ENCODE assay signal across 9 mouse cellular contexts in the genomic region with DNA sequence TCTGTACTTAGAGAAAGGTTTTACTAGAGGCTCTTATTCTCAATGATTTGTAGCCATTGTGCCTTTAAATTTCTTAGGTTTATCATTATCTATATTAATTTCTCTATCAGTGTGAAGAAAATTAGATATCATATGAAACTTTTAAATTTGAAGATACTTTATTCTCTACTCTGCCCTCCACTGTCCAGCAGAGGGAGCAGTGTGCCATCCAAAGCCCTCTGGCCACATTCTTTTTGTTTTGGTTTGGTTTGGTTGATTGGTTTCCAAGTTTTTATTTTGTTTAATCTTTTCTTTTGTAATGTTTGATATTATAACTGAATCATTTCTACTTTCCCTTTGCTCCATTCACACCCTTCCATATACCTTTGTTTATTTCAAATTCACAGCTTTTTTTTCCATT.
DNase-seq lines count a peak whose midpoint lies in the region; ATAC-seq and TF ChIP-seq lines count a peak whose summit lies in the region.
"Had no signal": no experiment of that assay in that cellular context is flagged by ENCODE, and none has a peak within 500 bp of the region (broad histone marks: within the 10 kb centered on the region; RNA-seq: fewer than 3 reads in every experiment).

No protein-coding gene starts in this region.

- no peak for DNase-seq in frontal cortex, postnatal 10 days (ENCODE audit: low spot score in 2 of 2)
- DNase-seq in liver, embryonic 14.5 days (ENCODE audit: low read depth in 3 of 3, low spot score in 3 of 3), result no peak
- DNase-seq in liver, embryonic 11.5 days (ENCODE audit: low spot score), result no peak
- peak; percentile 80 for DNase-seq in adipocyte (ENCODE audit: low spot score)
- DNase-seq in kidney, postnatal 4 days, result peak; percentile 42 to 44
- no peak for DNase-seq in thymus, postnatal 14 days
- no peak for DNase-seq in urinary bladder, postnatal 36 days (ENCODE audit: low spot score in 2 of 2)

- TF ChIP-seq EP300 in liver, embryonic 14.5 days (IDR thresholded peaks at IDR 0.05; ENCODE audit: low read depth), result no peak

- H3K36me3 ChIP-seq in liver, embryonic 14.5 days (replicated peaks; ENCODE audit: control insufficient read depth, insufficient read depth, low read depth), result no peaks in the 10 kb centered on the region
- no peaks in the 10 kb centered on the region for H3K36me3 ChIP-seq in liver, embryonic 11.5 days (ENCODE audit: control insufficient read depth, insufficient read depth, low read length)
- H3K36me3 ChIP-seq: liver, embryonic 15.5 days had no signal

- H3K4me2 ChIP-seq in liver, embryonic 14.5 days (ENCODE audit: low read depth), result no peak overlapping the region
- H3K4me2 ChIP-seq in liver, embryonic 11.5 days, result no peak overlapping the region
- H3K4me2 ChIP-seq: liver, embryonic 15.5 days had no signal

- no peaks in the 10 kb centered on the region for H3K27me3 ChIP-seq in liver, embryonic 14.5 days (ENCODE audit: control insufficient read depth, insufficient read depth, low read length)
- no peaks in the 10 kb centered on the region for H3K27me3 ChIP-seq in liver, embryonic 11.5 days (replicated peaks; ENCODE audit: control insufficient read depth, insufficient read depth, low read length)
- H3K27me3 ChIP-seq: liver, embryonic 15.5 days had no signal

- no peaks in the 10 kb centered on the region for H3K4me1 ChIP-seq in liver, embryonic 14.5 days (replicated peaks; ENCODE audit: control insufficient read depth in 2 of 2, insufficient read depth in 2 of 2, low read length in 1 of 2)
- H3K4me1 ChIP-seq in liver, embryonic 11.5 days (replicated peaks; ENCODE audit: control insufficient read depth, insufficient read depth, low read length), result no peaks in the 10 kb centered on the region
- H3K4me1 ChIP-seq: liver, embryonic 15.5 days had no signal

- no peak overlapping the region for H3K4me3 ChIP-seq in liver, embryonic 14.5 days (ENCODE audit: insufficient read depth in 1 of 2, low read depth in 2 of 2, low read length in 2 of 2)
- no peak overlapping the region for H3K4me3 ChIP-seq in liver, embryonic 11.5 days (ENCODE audit: low read depth, low read length)
- H3K4me3 ChIP-seq: liver, embryonic 15.5 days had no signal

- H3K27ac ChIP-seq in liver, embryonic 14.5 days, result no peak overlapping the region
- H3K27ac ChIP-seq in liver, embryonic 11.5 days (ENCODE audit: low read depth, low read length), result no peak overlapping the region
- H3K27ac ChIP-seq: liver, embryonic 15.5 days had no signal

- H3K9me3 ChIP-seq in liver, embryonic 14.5 days (ENCODE audit: control insufficient read depth, low read length), result no peaks in the 10 kb centered on the region
- H3K9me3 ChIP-seq in liver, embryonic 11.5 days (ENCODE audit: control insufficient read depth, low read length), result no peaks in the 10 kb centered on the region
- H3K9me3 ChIP-seq: liver, embryonic 15.5 days had no signal

- peak; percentile 24; the same call in 1 of the 2 replicates for TF ChIP-seq CTCF in liver, embryonic 14.5 days (IDR thresholded peaks at IDR 0.05; ENCODE audit: low read depth)

- ATAC-seq in frontal cortex, adult (ENCODE audit: low TSS enrichment), result 0 out of 2 replicates have a peak, but pooled peaks have one; percentile 55
- no peak for ATAC-seq in liver, embryonic 14.5 days (ENCODE audit: insufficient read depth)
- ATAC-seq in liver, embryonic 11.5 days (replicated peaks; ENCODE audit: low FRiP score), result no peak

- H3K9ac ChIP-seq in liver, embryonic 14.5 days (replicated peaks), result no peak overlapping the region
- no peak overlapping the region for H3K9ac ChIP-seq in liver, embryonic 11.5 days (ENCODE audit: low read depth, low read length)
- H3K9ac ChIP-seq: liver, embryonic 15.5 days had no signal

Comparison
In these comparisons a context has a peak if more than half of its experiments do, and no peak if none do; other contexts are left out.
1. DNase-seq: peak in adipocyte (single experiment) and kidney, postnatal 4 days (2 of 2); none in frontal cortex, postnatal 10 days (0 of 2), liver, embryonic 14.5 days (0 of 3), liver, embryonic 11.5 days (single experiment), thymus, postnatal 14 days (single experiment) and urinary bladder, postnatal 36 days (0 of 2).